Mouse (Mus musculus) forebrain, embryonic 10.5 days (tissue): Measurements from ENCODE around the gene Dnah5. TPM values are rescaled to one million over a fixed set of nuclear protein-coding genes. Genes with fewer than 3 reads are reported as not detected.

Source experiments
- DNase-seq: peaks from one replicate; pipeline ENCODE4 v3.0.0-alpha.2; 2017; ENCODE audit warnings: low spot score; ENCODE audit errors: extremely low spot score
- H3K27ac ChIP-seq: fragments of 300-500 bp; sonication (generic); 2 replicates; pipeline ENCODE4 v1.5.1; 2016; ENCODE audit warnings: mild to moderate bottlenecking
- H3K27me3 ChIP-seq: fragments of 300-500 bp; sonication (generic); 2 replicates; pipeline ENCODE4 v1.6.1; 2016; ENCODE audit warnings: mild to moderate bottlenecking; ENCODE audit not compliant: poor library complexity, severe bottlenecking
- H3K36me3 ChIP-seq: fragments of 300-500 bp; sonication (generic); replicated peaks from 2 replicates; pipeline ENCODE4 v1.6.1; 2016; ENCODE audit warnings: mild to moderate bottlenecking, moderate library complexity
- H3K4me1 ChIP-seq: fragments of 300-500 bp; sonication (generic); 2 replicates; pipeline ENCODE4 v1.6.1; 2016
- H3K4me3 ChIP-seq: fragments of 300-500 bp; sonication (generic); 2 replicates; pipeline ENCODE4 v1.5.1; 2016; ENCODE audit warnings: mild to moderate bottlenecking, moderate library complexity
- H3K9me3 ChIP-seq: fragments of 300-500 bp; sonication (generic); 2 replicates; pipeline ENCODE4 v1.6.1; 2016; ENCODE audit warnings: mild to moderate bottlenecking, moderate library complexity
- WGBS: fragments of 180-500 bp; shearing (Covaris S2); methylation state at CpG from one replicate; pipeline ENCODE4 v1.1.7; 2016; 5-methylcytosine and 5-hydroxymethylcytosine counted together
- polyA plus RNA-seq: library from polyadenylated mRNA; unstranded; fragments of >200 nt; fragmentation: Nextera tagmentation; extraction: Ambion mirVana; gene quantifications from 2 replicates; pipeline ENCODE4 v1.2.1, GENCODE M21; 2016

Gene Dnah5
- 0.02 and 0.04 TPM in 2 replicates for polyA plus RNA-seq

DNA sequence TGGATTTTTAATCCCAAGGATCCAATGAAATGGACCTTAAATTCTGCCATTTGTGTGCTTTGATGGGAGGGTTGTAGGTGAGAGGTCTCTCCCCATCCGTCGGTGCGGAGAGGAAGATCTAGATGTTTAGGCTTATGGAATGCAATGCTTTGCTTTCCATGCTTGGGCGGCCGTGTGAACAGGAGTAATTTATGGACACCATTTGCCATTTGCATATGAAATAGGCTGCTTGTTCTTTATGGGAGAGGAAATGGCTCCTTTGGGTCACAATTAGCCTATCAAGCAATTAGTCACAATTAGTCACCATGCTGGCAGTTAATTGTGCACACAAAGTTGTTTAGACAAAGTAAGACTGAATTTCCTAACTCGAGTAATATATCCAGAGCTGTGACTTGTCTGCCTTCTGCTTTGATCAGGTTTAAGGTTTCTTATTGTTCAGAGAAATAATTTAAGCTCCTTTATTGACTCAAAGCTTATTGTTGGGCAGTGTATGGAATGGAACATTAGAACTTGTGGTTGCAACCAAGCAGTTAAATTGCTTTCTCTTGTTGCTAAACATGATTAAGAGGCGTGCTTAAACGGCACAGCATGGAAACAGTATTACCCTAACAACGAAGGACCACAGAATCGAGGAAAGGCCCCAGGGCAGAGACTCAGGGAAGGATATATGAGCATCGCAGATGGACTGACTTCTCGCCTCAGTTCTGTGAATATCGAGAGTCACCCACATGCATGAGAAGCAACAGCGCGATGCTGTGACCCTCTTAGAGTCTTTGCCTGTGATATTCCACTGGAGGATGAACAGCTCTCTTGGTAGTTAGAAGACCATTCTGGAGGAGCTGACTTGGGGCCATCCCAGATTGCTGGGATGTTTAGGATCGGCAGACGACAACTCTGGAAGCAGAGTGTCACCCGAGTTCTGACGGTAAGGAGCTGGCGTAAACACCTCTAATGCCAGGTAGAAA is at the start of gene Dnah5:
Gene Dnah5, plus strand, starts transcription at position 642 of the 965 bp plus-strand sequence.
- no peaks in the 10 kb centered on the region for H3K9me3 ChIP-seq
- no peaks in the 10 kb centered on the region for H3K36me3 ChIP-seq
- DNase-seq = no peak
- H3K27ac ChIP-seq = no peak within 1 kb of the TSS
- WGBS = 70% methylated on average over 20 of the region's 20 CpGs
- peaks cover 11% of the 10 kb centered on the region for H3K4me1 ChIP-seq
- H3K4me3 ChIP-seq = no peak within 1 kb of the TSS
- peaks cover 46% of the 10 kb centered on the region for H3K27me3 ChIP-seq

DNA sequence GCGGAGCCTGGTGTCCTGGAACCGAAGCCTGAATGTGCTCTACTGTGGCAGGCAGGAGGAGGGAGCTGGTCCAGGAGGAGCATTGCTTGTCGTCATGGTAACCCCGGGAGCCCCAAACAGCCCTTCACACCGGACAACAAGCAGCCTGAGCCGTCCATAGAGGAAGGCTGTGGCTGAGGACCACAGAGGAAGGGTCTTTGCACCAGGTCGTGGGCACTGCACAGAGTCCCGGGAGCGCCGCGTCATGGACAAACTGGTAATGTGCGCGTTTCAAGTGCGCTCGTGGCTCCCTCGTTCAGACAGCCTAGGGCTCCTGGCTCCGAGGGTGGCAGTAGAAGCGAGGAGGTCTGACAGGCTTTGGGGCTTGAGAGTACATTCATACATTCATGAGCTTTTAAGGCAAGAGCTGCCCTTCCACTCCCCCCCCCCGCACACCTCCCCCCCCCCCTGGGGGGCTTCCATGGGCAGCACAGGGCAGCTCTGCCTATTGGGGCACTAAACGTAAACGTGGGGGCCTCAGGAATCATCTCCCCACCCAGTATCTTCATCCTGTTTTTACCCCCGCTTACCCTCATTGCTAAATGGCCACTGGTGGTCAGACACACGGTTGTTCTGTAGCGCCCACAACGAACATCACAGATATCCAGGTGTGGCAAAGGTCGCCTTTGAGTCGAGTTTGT is 48.6 kb upstream of the Dnah5 start:
- peaks cover 44% of the 10 kb centered on the region for H3K27me3 ChIP-seq
- no peaks in the 10 kb centered on the region for H3K36me3 ChIP-seq
- peak; percentile 81 for DNase-seq
- H3K27ac ChIP-seq = 0 out of 2 replicates have a peak overlapping the region, but pooled peaks have one; percentile 2
- 3% methylated on average over 27 of the region's 27 CpGs for WGBS
- peaks cover 32% of the 10 kb centered on the region for H3K4me1 ChIP-seq
- H3K9me3 ChIP-seq = no peaks in the 10 kb centered on the region
- H3K4me3 ChIP-seq = peak overlapping the region; percentile 45

DNA sequence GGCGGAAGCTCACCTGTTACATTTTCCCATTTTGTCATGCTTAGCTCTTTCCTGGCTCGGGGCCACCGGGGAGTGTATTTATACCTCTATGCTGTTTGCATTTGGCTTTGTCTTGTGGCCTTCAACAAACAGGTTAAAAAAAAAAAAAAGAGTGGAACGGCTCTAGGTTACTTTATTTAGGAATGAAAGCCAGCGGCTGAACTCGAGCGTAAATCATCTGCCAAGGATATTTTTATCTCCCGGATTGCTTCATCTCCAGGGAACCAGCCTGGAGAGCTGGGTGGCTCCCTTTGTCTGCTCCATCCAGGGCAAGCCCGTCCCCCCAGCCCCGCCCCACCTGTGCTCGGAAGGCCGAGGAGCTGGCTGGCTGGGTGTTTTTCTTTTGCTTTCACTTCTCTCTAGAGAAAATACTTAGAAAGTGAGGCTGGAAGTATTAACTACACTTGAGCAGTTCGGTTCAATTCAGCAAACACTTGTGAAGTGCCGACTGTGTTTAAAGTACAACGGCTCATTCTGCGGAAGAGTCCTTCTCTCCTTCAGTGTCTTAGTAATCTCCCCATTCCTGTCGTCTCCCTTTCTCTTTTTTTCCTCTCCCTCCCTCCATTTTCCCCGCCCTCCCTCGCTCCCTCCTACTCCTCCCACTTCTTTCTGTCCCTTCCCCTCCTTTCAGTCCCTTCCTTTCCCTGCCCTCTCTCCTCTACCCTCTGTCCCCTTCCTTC is 44.6 kb upstream of the Dnah5 start:
- Histone ChIP-seq H3K4me1 (peaks cover 46% of the 10 kb centered on the region), H3K9me3 (no peaks in the 10 kb centered on the region), H3K4me3 (peak overlapping the region; percentile 52), H3K27me3 (peaks cover 54% of the 10 kb centered on the region), H3K36me3 (no peaks in the 10 kb centered on the region), H3K27ac (peak overlapping the region; percentile 81)
- WGBS = 2% methylated on average over 19 of the region's 19 CpGs
- peak; percentile 32 for DNase-seq

DNA sequence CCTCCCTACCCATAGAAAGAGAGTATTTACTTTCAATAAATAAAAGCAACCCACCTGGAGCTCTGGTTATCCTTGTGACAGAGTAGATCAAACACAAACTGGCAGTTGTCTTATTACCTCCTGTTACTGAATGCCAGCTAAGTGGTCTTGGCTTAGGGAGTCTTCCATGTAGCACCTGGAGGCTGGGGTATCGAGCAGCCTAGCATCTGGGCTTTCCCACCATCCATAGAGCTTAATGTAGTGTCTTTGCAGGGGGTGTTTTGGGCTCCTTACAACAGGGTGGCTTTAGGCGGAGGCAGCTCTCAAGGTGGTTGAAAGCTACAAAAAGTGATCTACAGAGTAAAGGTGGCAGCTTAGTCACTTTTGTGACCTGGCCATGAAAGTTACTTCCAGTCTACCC is 41.3 kb upstream of the Dnah5 start:
- no peak for DNase-seq
- peaks cover 30% of the 10 kb centered on the region for H3K4me1 ChIP-seq
- no peak overlapping the region for H3K4me3 ChIP-seq
- peaks cover 23% of the 10 kb centered on the region for H3K27me3 ChIP-seq
- no peaks in the 10 kb centered on the region for H3K9me3 ChIP-seq
- no peak overlapping the region for H3K27ac ChIP-seq
- no peaks in the 10 kb centered on the region for H3K36me3 ChIP-seq
- 90% methylated on average over 2 of the region's 2 CpGs for WGBS

DNA sequence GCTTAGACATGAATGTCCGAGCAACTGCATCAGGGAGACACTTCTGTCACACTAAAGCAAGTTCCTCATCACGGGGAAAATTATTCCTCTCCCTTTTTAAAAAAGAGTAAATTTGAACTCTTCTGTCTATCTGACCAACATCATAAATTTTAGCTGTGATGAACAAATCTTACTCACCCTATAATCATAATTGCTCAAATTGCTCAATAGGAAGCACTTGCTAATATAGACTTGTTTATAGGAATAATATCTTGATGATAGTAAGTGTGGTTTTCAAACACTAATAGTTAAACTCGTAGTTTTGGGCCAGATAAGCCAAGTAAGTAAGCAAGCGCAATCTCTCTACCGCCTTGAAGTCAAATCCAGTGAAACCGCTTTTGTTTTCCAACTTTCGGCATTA is 38.3 kb upstream of the Dnah5 start:
- Histone ChIP-seq H3K27me3 (peaks cover 9% of the 10 kb centered on the region; the same call in 1 of the 2 replicates), H3K27ac (no peak overlapping the region), H3K9me3 (0 out of 2 replicates have a peak, but pooled peaks cover 3% of the 10 kb centered on the region), H3K4me3 (no peak overlapping the region), H3K36me3 (no peaks in the 10 kb centered on the region), H3K4me1 (peaks cover 15% of the 10 kb centered on the region)
- no peak for DNase-seq
- 91% methylated on average over 7 of the region's 7 CpGs for WGBS

DNA sequence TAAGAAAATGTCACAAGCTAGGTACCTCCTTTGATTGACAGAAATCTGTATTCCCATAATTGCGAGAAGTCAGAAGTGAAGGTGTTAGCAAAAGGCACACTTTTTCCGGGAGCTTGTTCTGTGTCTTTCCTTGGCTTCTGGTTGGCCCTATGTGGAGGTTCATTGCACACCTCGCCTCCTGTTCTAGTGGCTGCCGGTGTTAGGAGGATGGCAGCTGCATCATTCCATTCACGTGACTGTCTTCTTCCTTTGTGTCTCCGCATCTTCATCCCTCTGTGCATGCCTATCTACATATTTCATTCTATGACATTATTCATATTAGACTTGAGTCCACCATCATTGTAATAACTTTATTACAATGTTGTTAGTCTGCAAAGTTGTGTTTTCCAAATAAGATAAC is 37.5 kb upstream of the Dnah5 start:
- Histone ChIP-seq H3K4me3 (no peak overlapping the region), H3K4me1 (peaks cover 12% of the 10 kb centered on the region), H3K36me3 (no peaks in the 10 kb centered on the region), H3K27ac (no peak overlapping the region), H3K27me3 (peaks cover under 1% of the 10 kb centered on the region; the same call in 1 of the 2 replicates), H3K9me3 (0 out of 2 replicates have a peak, but pooled peaks cover 3% of the 10 kb centered on the region)
- 85% methylated on average over 6 of the region's 6 CpGs for WGBS
- DNase-seq = no peak

DNA sequence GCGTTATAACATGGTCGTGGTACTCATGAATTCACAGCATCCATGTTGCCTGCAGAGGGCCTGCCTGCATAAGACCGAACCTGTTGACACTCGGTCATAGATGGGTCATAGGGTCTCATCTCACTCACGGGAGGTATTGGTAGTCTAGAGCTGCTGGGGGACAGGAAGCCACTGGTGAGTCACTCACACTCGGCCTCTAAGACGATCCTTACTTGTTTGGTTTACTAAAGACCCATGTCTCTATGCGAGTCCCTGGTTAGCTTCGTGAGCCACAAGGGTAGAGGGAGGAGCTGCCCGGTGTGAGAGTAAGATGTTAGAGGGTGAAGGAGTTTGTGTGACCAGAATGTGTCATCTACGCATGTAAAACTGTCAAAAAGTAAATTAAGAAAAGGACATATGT is 24.6 kb upstream of the Dnah5 start:
- WGBS = 91% methylated on average over 11 of the region's 11 CpGs
- H3K4me1 ChIP-seq = no peaks in the 10 kb centered on the region
- DNase-seq = no peak
- no peaks in the 10 kb centered on the region for H3K9me3 ChIP-seq
- no peak overlapping the region for H3K27ac ChIP-seq
- H3K4me3 ChIP-seq = no peak overlapping the region
- H3K27me3 ChIP-seq = no peaks in the 10 kb centered on the region
- no peaks in the 10 kb centered on the region for H3K36me3 ChIP-seq

DNA sequence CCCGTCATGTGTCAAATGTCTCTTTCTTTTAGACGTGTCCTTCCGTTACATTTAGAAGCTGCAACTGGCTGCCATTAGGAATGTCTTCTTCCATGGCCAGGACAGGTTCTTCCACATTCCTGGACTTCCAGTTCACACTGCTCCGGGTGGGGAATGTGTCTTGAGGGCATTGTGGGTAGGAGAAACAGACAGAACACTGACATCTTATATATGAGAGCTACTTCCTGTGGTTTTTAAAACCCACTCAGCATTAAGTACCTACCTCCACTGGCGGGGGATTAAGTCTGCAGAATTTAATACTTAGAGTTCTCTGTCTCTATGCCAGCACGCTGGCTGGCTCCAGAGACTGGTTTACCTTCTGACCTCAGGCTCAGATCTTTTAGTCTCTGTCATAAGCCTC is 24.0 kb upstream of the Dnah5 start:
- no peak for DNase-seq
- Histone ChIP-seq H3K36me3 (no peaks in the 10 kb centered on the region), H3K9me3 (no peaks in the 10 kb centered on the region), H3K27me3 (no peaks in the 10 kb centered on the region), H3K4me1 (no peaks in the 10 kb centered on the region), H3K4me3 (no peak overlapping the region), H3K27ac (no peak overlapping the region)
- WGBS = 82% methylated on average over 6 of the region's 6 CpGs

DNA sequence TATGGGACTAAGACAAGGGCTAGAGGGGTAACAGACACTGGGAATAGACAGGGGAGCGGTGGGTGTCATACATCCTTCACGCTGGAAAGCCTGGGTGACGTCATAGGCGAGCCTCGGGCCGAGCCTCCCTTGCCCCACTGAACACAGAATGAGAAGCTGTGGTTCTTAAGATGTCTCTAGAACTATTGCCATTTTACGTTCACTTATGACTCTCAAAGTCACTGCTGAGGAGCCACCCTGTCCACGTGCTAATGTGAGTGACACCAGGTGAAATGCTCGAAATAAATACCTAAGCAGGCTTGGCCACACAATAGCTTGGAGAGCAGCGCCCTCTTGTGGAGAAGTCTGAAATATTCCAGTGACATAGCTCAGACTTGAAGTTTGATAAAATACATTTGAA is 21.7 kb upstream of the Dnah5 start:
- H3K9me3 ChIP-seq = no peaks in the 10 kb centered on the region
- WGBS = 13% methylated on average over 10 of the region's 10 CpGs
- no peaks in the 10 kb centered on the region for H3K36me3 ChIP-seq
- no peaks in the 10 kb centered on the region for H3K4me1 ChIP-seq
- no peak overlapping the region for H3K27ac ChIP-seq
- DNase-seq = peak; percentile 67
- peak overlapping the region; percentile 39 for H3K4me3 ChIP-seq
- H3K27me3 ChIP-seq = no peaks in the 10 kb centered on the region

DNA sequence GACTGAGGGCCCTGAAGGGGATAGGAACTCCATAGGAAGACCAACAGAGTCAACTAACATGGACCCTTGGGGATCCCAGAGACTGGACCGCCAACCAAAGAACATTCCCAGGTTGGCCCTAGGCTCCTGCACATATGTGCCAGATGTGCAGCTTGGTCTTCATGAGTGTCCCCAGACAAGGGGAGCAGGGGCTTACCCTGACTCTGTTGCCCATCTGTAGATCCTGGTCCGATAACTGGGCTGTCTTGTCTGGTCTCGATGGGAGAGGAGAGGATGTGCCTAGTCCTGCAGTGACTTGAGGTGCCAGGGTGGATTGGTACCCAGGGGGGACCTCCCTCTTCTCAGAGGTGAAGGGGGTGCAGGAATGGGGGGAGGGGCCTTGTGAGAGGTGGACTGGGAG is 21.0 kb upstream of the Dnah5 start:
- DNase-seq = no peak
- Histone ChIP-seq H3K36me3 (no peaks in the 10 kb centered on the region), H3K4me3 (no peak overlapping the region), H3K4me1 (no peaks in the 10 kb centered on the region), H3K9me3 (no peaks in the 10 kb centered on the region), H3K27me3 (no peaks in the 10 kb centered on the region; the same call in 1 of the 2 replicates), H3K27ac (no peak overlapping the region)
- WGBS = 63% methylated on average over 3 of the region's 3 CpGs

DNA sequence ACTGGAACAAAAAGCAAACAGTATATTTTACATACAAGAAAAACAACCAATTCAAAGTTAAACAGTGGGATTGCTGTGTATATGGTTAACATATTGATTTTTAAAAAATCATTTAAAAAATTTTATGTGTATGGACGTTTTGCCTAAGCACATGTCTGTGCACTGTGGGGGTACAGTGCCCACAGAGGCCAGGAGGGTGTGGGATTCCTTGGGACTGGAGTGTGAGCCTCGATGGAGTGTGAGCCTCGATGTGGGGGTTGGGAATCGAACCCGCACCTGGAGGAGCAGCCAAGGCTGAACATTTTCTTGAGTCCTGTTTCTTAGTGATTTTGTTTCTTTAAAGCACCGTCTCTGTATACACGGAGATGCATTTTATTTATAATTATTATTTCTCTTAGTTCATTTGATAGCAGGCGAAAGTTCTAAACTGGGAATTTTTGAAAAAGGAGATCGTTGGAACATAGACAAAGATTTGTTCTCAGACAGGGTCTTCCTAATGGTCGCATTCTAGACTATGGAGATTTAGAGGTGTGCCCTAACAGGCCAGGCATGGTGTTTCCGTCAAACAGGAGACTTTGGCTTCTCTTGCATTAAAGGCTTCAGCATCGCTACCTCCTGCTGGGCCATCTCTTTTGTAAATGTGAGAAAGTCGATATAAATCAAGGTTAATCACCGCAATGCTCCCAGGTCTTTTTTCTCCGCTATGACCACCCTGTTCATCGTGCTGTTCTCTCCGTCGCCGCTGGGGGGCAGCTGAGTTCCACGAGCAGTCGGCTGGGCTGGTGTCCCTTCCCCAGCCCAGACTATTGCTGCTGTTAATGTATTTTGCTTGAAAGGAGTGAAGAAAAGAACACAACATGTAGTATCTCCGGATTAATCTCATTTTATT is 15.8 kb upstream of the Dnah5 start:
- H3K27ac ChIP-seq = no peak overlapping the region
- no peaks in the 10 kb centered on the region for H3K36me3 ChIP-seq
- 24% methylated on average over 22 of the region's 22 CpGs for WGBS
- H3K4me1 ChIP-seq = no peaks in the 10 kb centered on the region
- H3K27me3 ChIP-seq = no peaks in the 10 kb centered on the region; the same call in 1 of the 2 replicates
- H3K9me3 ChIP-seq = no peaks in the 10 kb centered on the region
- DNase-seq = peak; percentile 77
- no peak overlapping the region for H3K4me3 ChIP-seq
